Mouse (Mus musculus) left cerebral cortex, postnatal 25 days (tissue): ENCODE measurements at regions not wholly inside any gene's neighbourhood (a gene's known extent, or its start where the extent isn't known, plus 50 kb on each side); places are given as distances from the start of the nearest gene placed in this dataset.

Source experiments
- DNase-seq, 2 experiments: peaks; one replicate each; pipeline ENCODE4 v3.0.0; 2022; ENCODE audit warnings: low spot score in 2 of 2, mixed read lengths in 1 of 2
- intact Hi-C: fragments of 180-260 bp; cut with DNase I; formaldehyde crosslinking; loops from one replicate; pipeline ENCODE4 v1.15.1; 2025

- intact Hi-C loops, result no loop called here
- no peak for DNase-seq
These were observed 224.3 kb downstream of the Rybp start for GRCm38 (mm10) chr6:100062961-100063360.

- DNase-seq, result peak; percentile 54 to 73
- intact Hi-C loops, result no loop called here
These were observed 227.5 kb downstream of the Rybp start for GRCm38 (mm10) chr6:100059803-100060202.

- no peak for DNase-seq
- intact Hi-C loops, result no loop called here
These were observed 231.3 kb downstream of the Rybp start for GRCm38 (mm10) chr6:100055980-100056379.

GRCm38 (mm10) chr6:100052955-100053795 lies 234.1 kb downstream of the Rybp start:
- intact Hi-C loops, result no loop called here
- no peak for DNase-seq

GRCm38 (mm10) chr6:100052406-100052805 lies 234.9 kb downstream of the Rybp start:
- DNase-seq, result no peak
- intact Hi-C loops, result no loop called here

GRCm38 (mm10) chr6:100049036-100049435 lies 238.2 kb downstream of the Rybp start:
- intact Hi-C loops, result no loop called here
- no peak for DNase-seq

- no peak for DNase-seq
- intact Hi-C loops, result no loop called here
These were observed 240.9 kb downstream of the Rybp start for GRCm38 (mm10) chr6:100046186-100046990.

GRCm38 (mm10) chr6:100045109-100045508 lies 242.2 kb downstream of the Rybp start:
- DNase-seq, result no peak
- intact Hi-C loops, result no loop called here

GRCm38 (mm10) chr6:100041161-100041560 lies 246.1 kb downstream of the Rybp start:
- no peak for DNase-seq

GRCm38 (mm10) chr6:100040459-100040984 lies 246.8 kb downstream of the Rybp start:
- intact Hi-C loops, result no loop called here
- no peak for DNase-seq

More at GRCm38 (mm10) chr6:100041161-100041560, 246.1 kb downstream of the Rybp start:
- intact Hi-C loops, result no loop called here

- DNase-seq, result peak; percentile 26 to 79
- intact Hi-C loops, result no loop called here
These were observed 254.6 kb downstream of the Rybp start for GRCm38 (mm10) chr6:100032701-100033100.

GRCm38 (mm10) chr6:100030522-100030921 lies 256.8 kb downstream of the Rybp start:
- no peak for DNase-seq
- intact Hi-C loops, result no loop called here

GRCm38 (mm10) chr6:100030010-100030409 lies 257.3 kb downstream of the Rybp start:
- intact Hi-C loops, result no loop called here
- no peak for DNase-seq

- intact Hi-C loops, result no loop called here
- DNase-seq, result no peak
These were observed 259.8 kb downstream of the Rybp start for GRCm38 (mm10) chr6:100027524-100027923.

GRCm38 (mm10) chr6:100025531-100025951 lies 261.7 kb downstream of the Rybp start:
- DNase-seq, result no peak
- intact Hi-C loops, result no loop called here

GRCm38 (mm10) chr6:100023434-100024095 lies 263.7 kb downstream of the Rybp start:
- intact Hi-C loops, result no loop called here
- DNase-seq, result no peak

GRCm38 (mm10) chr6:100019016-100019415 lies 268.3 kb downstream of the Rybp start:
- intact Hi-C loops, result no loop called here
- no peak for DNase-seq

GRCm38 (mm10) chr6:100013949-100014348 lies 273.3 kb downstream of the Rybp start:
- DNase-seq, result no peak
- intact Hi-C loops, result no loop called here

GRCm38 (mm10) chr6:100011520-100012062 lies 275.7 kb downstream of the Rybp start:
- intact Hi-C loops, result loop anchor here (1.0 kb wide), 1 partner anchor 20 kb away; no protein-coding TSS in a partner anchor
- peak; percentile 46 to 55 for DNase-seq
